Mouse (Mus musculus) ovary, postnatal 14 days (tissue): Measurements from ENCODE around the gene Kif2a.
"Not testable (repeated sequence)": the region's sequence is repeated elsewhere in the genome, so short reads cannot be mapped to it uniquely, and the experiment has no call there.

Source experiments
- DNase-seq: peaks from one replicate; pipeline ENCODE4 v3.0.0; 2022; ENCODE audit warnings: low spot score

Gene Kif2a

GRCm38 (mm10) chr13:106929201-106929600 is 92.7 kb downstream of the Kif2a start:
- no peak for DNase-seq

DNA sequence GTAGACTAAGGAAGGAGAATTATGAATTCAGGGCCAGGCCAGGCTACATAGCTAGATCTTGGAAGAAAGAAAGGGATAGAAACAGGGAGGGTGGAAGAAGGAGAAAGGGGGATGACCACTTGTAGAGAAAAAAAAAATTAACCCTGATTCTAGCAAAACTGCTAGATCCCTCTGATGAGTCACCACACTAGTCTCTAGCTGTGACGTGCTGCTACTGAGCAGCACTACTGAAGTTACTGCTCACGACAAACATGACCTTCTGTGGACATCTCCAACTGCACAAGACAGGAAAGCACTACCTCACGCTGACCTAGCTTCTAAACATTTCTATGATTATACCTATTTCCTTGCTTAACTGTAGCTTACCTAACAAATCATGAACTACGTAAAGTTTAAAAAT is 93.6 kb downstream of the Kif2a start:
- DNase-seq = no peak

DNA sequence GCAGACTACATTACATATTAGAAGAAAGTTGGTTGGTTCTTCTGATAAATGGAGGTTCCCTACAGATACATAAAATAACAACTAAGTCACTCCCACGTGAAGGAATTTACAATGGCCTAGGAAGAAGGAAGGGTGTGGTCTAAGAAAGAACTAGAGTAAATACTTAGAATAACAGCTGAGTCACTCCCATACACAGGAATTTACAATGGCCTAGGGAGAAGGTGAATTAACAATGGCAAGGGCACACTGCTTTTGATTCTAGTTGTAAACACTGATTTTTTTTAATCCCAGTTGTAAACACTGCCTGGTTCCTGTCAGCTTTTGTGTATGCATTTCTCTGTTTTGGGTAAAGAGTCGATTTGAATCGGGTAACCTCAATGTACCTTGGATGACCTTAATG is 96.0 kb downstream of the Kif2a start:
- DNase-seq = not testable (repeated sequence)

DNA sequence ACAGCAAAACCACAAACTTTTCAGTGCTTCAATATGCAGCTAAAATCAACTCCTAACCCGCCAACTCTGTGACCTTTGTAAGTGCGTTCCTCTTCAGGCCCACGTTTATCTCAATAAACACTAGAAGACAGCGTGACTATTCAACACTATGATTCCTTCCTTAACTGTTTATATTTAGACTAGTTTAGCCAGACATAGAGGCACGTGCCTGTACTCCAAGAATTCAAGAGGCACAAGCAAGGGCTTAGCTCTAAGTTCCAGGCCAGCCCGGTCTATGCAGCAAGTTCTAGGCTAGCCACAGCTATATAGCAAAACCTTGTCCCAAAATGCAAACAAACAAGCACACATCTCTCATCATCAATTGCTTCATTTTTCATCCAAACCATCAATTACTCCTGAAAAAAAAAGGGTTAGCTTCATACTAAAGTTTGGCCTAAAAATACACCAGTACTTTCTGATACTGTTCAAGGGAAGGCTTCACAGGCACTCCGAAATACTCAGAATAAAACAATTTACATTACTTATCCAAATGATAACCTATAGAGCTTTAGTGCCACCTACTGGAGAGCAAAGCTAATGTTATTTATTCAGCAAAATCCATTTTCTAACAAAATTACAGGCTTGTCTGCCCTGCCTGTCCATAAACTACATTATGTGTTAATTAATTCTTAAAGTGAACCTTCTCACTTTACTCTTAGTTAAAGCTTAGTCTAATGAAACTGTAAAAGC is 103.4 kb downstream of the Kif2a start:
- DNase-seq = no peak

- no peak for DNase-seq
Observed at GRCm38 (mm10) chr13:106913125-106913736, 108.7 kb downstream of the Kif2a start.

DNA sequence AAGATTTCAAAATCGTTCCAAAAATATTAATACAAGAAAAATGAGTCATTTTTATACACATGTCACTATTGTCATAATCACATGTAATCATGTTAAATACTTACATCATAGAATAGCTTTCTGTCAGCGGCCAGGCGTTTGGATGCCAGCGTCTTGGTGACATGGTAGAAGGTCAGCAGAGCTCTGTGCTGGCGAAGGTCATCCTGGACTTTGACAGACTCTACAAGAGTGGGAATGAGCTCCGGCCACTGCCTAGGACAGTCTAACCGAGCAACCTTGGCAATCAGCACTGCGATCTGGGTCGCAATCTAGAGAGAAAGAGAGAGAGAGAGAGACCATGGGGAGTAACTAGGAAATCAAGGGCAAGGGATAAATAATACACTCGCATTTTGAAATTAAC is 111.8 kb downstream of the Kif2a start:
- no peak for DNase-seq
